Comparison of ENCODE assay signal across 9 mouse cellular contexts in the genomic region with DNA sequence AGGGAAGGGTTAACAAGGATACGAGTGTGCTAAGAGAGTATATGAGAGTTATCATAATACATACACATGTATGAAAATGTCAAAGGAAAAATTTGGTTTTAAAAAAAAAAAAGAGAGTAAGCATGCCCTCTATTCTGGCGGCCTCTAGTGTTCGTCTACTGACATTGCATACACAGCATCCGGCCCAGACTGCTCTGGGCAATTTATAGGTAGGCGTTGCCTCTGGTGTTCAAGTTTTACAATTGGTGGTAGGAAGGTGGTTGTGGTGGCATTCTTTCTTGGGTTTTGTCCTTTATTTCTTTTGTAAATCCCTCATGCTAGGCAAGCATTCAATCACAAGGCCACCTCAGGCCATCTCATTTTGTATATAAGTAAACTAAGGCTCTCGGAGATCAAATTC. TPM values are rescaled to one million over a fixed set of nuclear protein-coding genes. Genes with fewer than 3 reads are reported as not detected.
DNase-seq lines count a peak whose midpoint lies in the region; TF ChIP-seq lines count a peak whose summit lies in the region.
"Had no signal": no experiment of that assay in that cellular context is flagged by ENCODE, and none has a peak within 500 bp of the region (broad histone marks: within the 10 kb centered on the region; RNA-seq: fewer than 3 reads in every experiment).

No protein-coding gene starts in this region.

- H3K36me3 ChIP-seq in heart, adult 2 months (ENCODE audit: control insufficient read depth, insufficient read depth, low read length), result no peaks in the 10 kb centered on the region

- no peaks in the 10 kb centered on the region for H3K79me2 ChIP-seq in heart, adult 2 months (replicated peaks; ENCODE audit: control insufficient read depth, insufficient read depth, low read length)

- peak; percentile 96 for TF ChIP-seq CTCF in heart, adult 2 months (IDR thresholded peaks at IDR 0.05)

- H3K27ac ChIP-seq in heart, adult 2 months, result no peak overlapping the region
- H3K27ac ChIP-seq: macrophage had no signal

- H3K4me3 ChIP-seq in heart, adult 2 months, result no peak overlapping the region

- no peak overlapping the region for H3K9ac ChIP-seq in heart, adult 2 months (ENCODE audit: low read depth, low read length)

- TF ChIP-seq EP300 in heart, adult 2 months (IDR thresholded peaks at IDR 0.05; ENCODE audit: insufficient read depth, low read depth, low read length), result no peak

- peak in 1 of 2 experiments; percentile 10 for DNase-seq in heart, adult 2 months
- no peak for DNase-seq in heart, adult 9 months (ENCODE audit: low spot score in 2 of 2)
- DNase-seq in 416B (ENCODE audit: low read depth), result peak; percentile 44
- DNase-seq in ZHBTc4 (ENCODE audit: low read depth, low spot score), result peak; percentile 68
- peak; percentile 65 for DNase-seq in embryo, embryonic 11 days
- DNase-seq in large intestine, adult 2 months (ENCODE audit: low read depth, low spot score), result peak; percentile 33
- DNase-seq in lung, postnatal 36 days, result peak; percentile 77
- no peak for DNase-seq in spleen, postnatal 4 days (ENCODE audit: low spot score in 2 of 2)

- no peaks in the 10 kb centered on the region for H3K4me1 ChIP-seq in heart, adult 2 months (ENCODE audit: control insufficient read depth, insufficient read depth, low read length)

- intact Hi-C loops in heart, adult 2 months (cut with DNase I), result loop anchor here (10.0 kb wide), 1 partner anchor 540 kb away; no protein-coding TSS in a partner anchor

- TF ChIP-seq POLR2A in heart, adult 2 months (IDR thresholded peaks at IDR 0.05; ENCODE audit: insufficient read depth, low read depth, low read length), result no peak

- no peaks in the 10 kb centered on the region for H3K27me3 ChIP-seq in heart, adult 2 months (ENCODE audit: control insufficient read depth, insufficient read depth, low read length)

- 17% methylated on average over 6 of the region's 6 CpGs for WGBS in heart, adult 2 months
- WGBS in large intestine, adult 2 months, result 17% methylated on average over 6 of the region's 6 CpGs

RNA-seq across cellular contexts. Expression of gene Krtap17-1, which starts 11.1 kb away (rescaled TPM):
- not detected for total RNA-seq in heart, adult 2 months (2021)
- not detected in 2 replicates for polyA plus RNA-seq in heart, adult 2 months (2012; rRNA removed)
- polyA plus RNA-seq in large intestine, adult 2 months (2012; rRNA removed), result not detected in 2 replicates
- polyA plus RNA-seq: macrophage had no signal

RNA-seq across cellular contexts. Expression of gene Krt33a, which starts 11.2 kb away (rescaled TPM):
- not detected for total RNA-seq in heart, adult 2 months (2021)
- polyA plus RNA-seq in heart, adult 2 months (2012; rRNA removed), result not detected in 2 replicates
- not detected in 2 replicates for polyA plus RNA-seq in large intestine, adult 2 months (2012; rRNA removed)
- polyA plus RNA-seq: macrophage had no signal

RNA-seq across cellular contexts. Expression of gene Krtap16-1, which starts 18.4 kb away (rescaled TPM):
- not detected for total RNA-seq in heart, adult 2 months (2021)
- not detected in 2 replicates for polyA plus RNA-seq in heart, adult 2 months (2012; rRNA removed)
- polyA plus RNA-seq in large intestine, adult 2 months (2012; rRNA removed), result not detected in 2 replicates
- polyA plus RNA-seq: macrophage had no signal

RNA-seq across cellular contexts. Expression of gene Krt33b, which starts 24.8 kb away (rescaled TPM):
- total RNA-seq in heart, adult 2 months (2021), result not detected
- not detected in 2 replicates for polyA plus RNA-seq in heart, adult 2 months (2012; rRNA removed)
- not detected in 2 replicates for polyA plus RNA-seq in large intestine, adult 2 months (2012; rRNA removed)
- polyA plus RNA-seq: macrophage had no signal

RNA-seq across cellular contexts. Expression of gene Krtap29-1, which starts 26.0 kb away (rescaled TPM):
- not detected for total RNA-seq in heart, adult 2 months (2021)
- not detected in 2 replicates for polyA plus RNA-seq in heart, adult 2 months (2012; rRNA removed)
- polyA plus RNA-seq in large intestine, adult 2 months (2012; rRNA removed), result not detected in 2 replicates
- polyA plus RNA-seq: macrophage had no signal

Comparison
In these comparisons a context has a peak if more than half of its experiments do, and no peak if none do; other contexts are left out.
1. DNase-seq: peak in 416B (single experiment), ZHBTc4 (single experiment), embryo, embryonic 11 days (single experiment), large intestine, adult 2 months (single experiment) and lung, postnatal 36 days (single experiment); none in heart, adult 9 months (0 of 2) and spleen, postnatal 4 days (0 of 2).